Mouse (Mus musculus) megakaryocyte, embryonic 14.5 days (primary cell): ENCODE measurements around the gene Zfp110.

ENCODE experiments used
- FLI1 ChIP-seq: IDR thresholded peaks from 2 replicates; pipeline ENCODE4 v1.6.1; 2012; ENCODE audit warnings: low read length, inconsistent platforms, mixed read lengths
- GATA1 ChIP-seq: IDR thresholded peaks from 3 replicates; pipeline ENCODE4 v1.6.1; 2012; ENCODE audit warnings: mixed read lengths, low read length, inconsistent platforms, borderline replicate concordance

DNA sequence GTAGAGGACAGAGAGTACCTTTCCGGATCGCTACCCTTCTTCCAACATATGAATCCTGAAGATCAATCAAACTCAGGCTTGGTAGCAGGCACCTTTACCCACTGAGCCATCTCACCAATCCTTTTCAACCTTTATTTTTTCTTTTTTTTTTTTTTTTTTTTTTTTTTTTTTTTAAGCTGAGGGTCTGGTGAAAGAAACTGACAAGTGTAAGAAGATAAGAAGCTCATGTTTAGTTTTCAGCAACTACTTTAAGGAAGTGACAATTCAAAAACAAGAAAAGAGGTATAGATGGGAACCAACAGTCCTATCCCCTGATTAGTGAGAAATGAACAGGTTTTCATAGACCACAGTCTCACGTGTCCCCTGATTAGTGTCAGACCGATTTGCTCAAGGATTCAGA, 1.2 kb downstream of the Zfp110 start:
- TF ChIP-seq GATA1 (no peak), FLI1 (no peak)
